Mouse (Mus musculus): ENCODE results near the gene Gm42957.
"Not testable (repeated sequence)": the region's sequence is repeated elsewhere in the genome, so short reads cannot be mapped to it uniquely, and the experiment has no call there.

The Gm42957 gene

GRCm38 (mm10) chr3:96617941-96618340, 17.3 kb upstream of the Gm42957 start:
- DNase-seq (ENCODE audit: low read depth, low spot score), result no peak

- no peak for DNase-seq (ENCODE audit: low read depth, low spot score)
These were observed 12.1 kb upstream of the Gm42957 start for GRCm38 (mm10) chr3:96623201-96623600.

GRCm38 (mm10) chr3:96629729-96630600, 5.3 kb upstream of the Gm42957 start, which contains the start of gene Rbm8a:
Gene Rbm8a, plus strand, starts transcription at chr3:96629933.
- DNase-seq (ENCODE audit: low read depth, low spot score), result peak; percentile 98

GRCm38 (mm10) chr3:96632058-96632457, 3.2 kb upstream of the Gm42957 start:
- no peak for DNase-seq (ENCODE audit: low read depth, low spot score)

GRCm38 (mm10) chr3:96634015-96634414, 1.3 kb upstream of the Gm42957 start:
- DNase-seq (ENCODE audit: low read depth, low spot score), result no peak

- no peak for DNase-seq (ENCODE audit: low read depth, low spot score)
These were observed 632 bp downstream of the Gm42957 start for GRCm38 (mm10) chr3:96635906-96636305.

- DNase-seq (ENCODE audit: low read depth, low spot score), result no peak
These were observed 1.2 kb downstream of the Gm42957 start for GRCm38 (mm10) chr3:96636448-96636847.

- DNase-seq (ENCODE audit: low read depth, low spot score), result peak; percentile 40
These were observed 3.9 kb downstream of the Gm42957 start for GRCm38 (mm10) chr3:96639219-96639618.

- DNase-seq (ENCODE audit: low read depth, low spot score), result no peak
These were observed 9.9 kb downstream of the Gm42957 start, which contains the start of gene Itga10 for GRCm38 (mm10) chr3:96645018-96645649. Gene Itga10, plus strand, starts transcription at chr3:96645584.

- no peak for DNase-seq (ENCODE audit: low read depth, low spot score)
These were observed 12.1 kb downstream of the Gm42957 start for GRCm38 (mm10) chr3:96647365-96647764.

- no peak for DNase-seq (ENCODE audit: low read depth, low spot score)
These were observed 25.6 kb downstream of the Gm42957 start for GRCm38 (mm10) chr3:96660901-96661300.

GRCm38 (mm10) chr3:96662731-96663316, 27.6 kb downstream of the Gm42957 start:
- no peak for DNase-seq (ENCODE audit: low read depth, low spot score)

- no peak for DNase-seq (ENCODE audit: low read depth, low spot score)
These were observed 28.4 kb downstream of the Gm42957 start for GRCm38 (mm10) chr3:96663432-96664239.

GRCm38 (mm10) chr3:96665732-96666363, 30.6 kb downstream of the Gm42957 start:
- not testable (repeated sequence) for DNase-seq (ENCODE audit: low read depth, low spot score)

- DNase-seq (ENCODE audit: low read depth, low spot score), result no peak
These were observed 31.6 kb downstream of the Gm42957 start for GRCm38 (mm10) chr3:96666916-96667315.

GRCm38 (mm10) chr3:96667316-96667715, 32.0 kb downstream of the Gm42957 start:
- no peak for DNase-seq (ENCODE audit: low read depth, low spot score)

GRCm38 (mm10) chr3:96668424-96669067, 33.3 kb downstream of the Gm42957 start:
- DNase-seq (ENCODE audit: low read depth, low spot score), result no peak

- peak; percentile 22 for DNase-seq (ENCODE audit: low read depth, low spot score)
These were observed 34.6 kb downstream of the Gm42957 start, which contains the start of gene Ankrd35 for GRCm38 (mm10) chr3:96669727-96670468. Gene Ankrd35, plus strand, starts transcription at chr3:96670131.

GRCm38 (mm10) chr3:96671519-96671918, 36.2 kb downstream of the Gm42957 start:
- DNase-seq (ENCODE audit: low read depth, low spot score), result no peak

- no peak for DNase-seq (ENCODE audit: low read depth, low spot score)
These were observed 38.2 kb downstream of the Gm42957 start for GRCm38 (mm10) chr3:96673514-96673913.
